Mouse (Mus musculus) R1 (cell line): ENCODE results near the gene Ppp1r3f.

Source experiments
- DNase-seq: peaks from one replicate; pipeline ENCODE4 v3.0.0-alpha.2; 2018; ENCODE audit warnings: low read depth, low spot score

Ppp1r3f gene

GRCm38 (mm10) chrX:7574087-7574884 lies at the start of gene Ppp1r3f:
Gene Ppp1r3f (minus strand): TSS chrX:7574283.
- DNase-seq = peak; percentile 96

- no peak for DNase-seq
Measured at GRCm38 (mm10) chrX:7617889-7618551, 43.9 kb upstream of the Ppp1r3f start.

- peak; percentile 60 for DNase-seq
Measured at GRCm38 (mm10) chrX:7610536-7611258, 36.6 kb upstream of the Ppp1r3f start.

- DNase-seq = no peak
Measured at GRCm38 (mm10) chrX:7610035-7610434, 36.0 kb upstream of the Ppp1r3f start.

GRCm38 (mm10) chrX:7606783-7607182 lies 32.7 kb upstream of the Ppp1r3f start, which contains the start of gene Cacna1f:
Gene Cacna1f (plus strand): TSS chrX:7607083.
- DNase-seq = no peak

- DNase-seq = no peak
Measured at GRCm38 (mm10) chrX:7605575-7605941, 31.5 kb upstream of the Ppp1r3f start.

GRCm38 (mm10) chrX:7604879-7605574 lies 30.9 kb upstream of the Ppp1r3f start, which contains the start of gene Ccdc22:
Gene Ccdc22 (minus strand): TSS chrX:7605517.
- DNase-seq = peak; percentile 86

GRCm38 (mm10) chrX:7604004-7604403 lies 29.9 kb upstream of the Ppp1r3f start:
- DNase-seq = no peak

- no peak for DNase-seq
Measured at GRCm38 (mm10) chrX:7595371-7595770, 21.3 kb upstream of the Ppp1r3f start.

- DNase-seq = no peak
Measured at GRCm38 (mm10) chrX:7586356-7586755, 12.3 kb upstream of the Ppp1r3f start.

GRCm38 (mm10) chrX:7583881-7584280 lies 9.8 kb upstream of the Ppp1r3f start:
- DNase-seq = no peak

GRCm38 (mm10) chrX:7581151-7581550 lies 7.1 kb upstream of the Ppp1r3f start:
- no peak for DNase-seq

- DNase-seq = no peak
Measured at GRCm38 (mm10) chrX:7574885-7575231, 775 bp upstream of the Ppp1r3f start.

GRCm38 (mm10) chrX:7573176-7574086 lies 652 bp downstream of the Ppp1r3f start, which contains the start of gene Foxp3:
Gene Foxp3 (plus strand): TSS chrX:7573644.
- DNase-seq = peak; percentile 35

- DNase-seq = peak; percentile 6
Measured at GRCm38 (mm10) chrX:7572466-7572865, 1.6 kb downstream of the Ppp1r3f start.

- no peak for DNase-seq
Measured at GRCm38 (mm10) chrX:7571565-7572136, 2.4 kb downstream of the Ppp1r3f start.

GRCm38 (mm10) chrX:7570481-7571175 lies 3.5 kb downstream of the Ppp1r3f start:
- no peak for DNase-seq

- peak; percentile 19 for DNase-seq
Measured at GRCm38 (mm10) chrX:7567491-7567890, 6.6 kb downstream of the Ppp1r3f start.

GRCm38 (mm10) chrX:7566352-7566751 lies 7.7 kb downstream of the Ppp1r3f start:
- no peak for DNase-seq

GRCm38 (mm10) chrX:7563076-7563475 lies 11.0 kb downstream of the Ppp1r3f start:
- DNase-seq = peak; percentile 53
